Mouse (Mus musculus) hindbrain, embryonic 12.5 days (tissue): ENCODE data around the gene Pou5f1. TPM values are rescaled to one million over a fixed set of nuclear protein-coding genes. Genes with fewer than 3 reads are reported as not detected.

ENCODE experiments used
- ATAC-seq: fragments of 200-750 bp; cut with Nextera tagmentation; 2 replicates; pipeline ENCODE4 v1.8.0; 2017; ENCODE audit warnings: moderate TSS enrichment; ENCODE audit not compliant: low FRiP score
- H3K27ac ChIP-seq: fragments of 300-500 bp; sonication (generic); 2 replicates; pipeline ENCODE4 v1.5.1; 2016; ENCODE audit warnings: mild to moderate bottlenecking
- H3K27me3 ChIP-seq: fragments of 300-500 bp; sonication (generic); 2 replicates; pipeline ENCODE4 v1.6.1; 2016; ENCODE audit warnings: mild to moderate bottlenecking
- H3K36me3 ChIP-seq: fragments of 300-500 bp; sonication (generic); 2 replicates; pipeline ENCODE4 v1.6.1; 2016; ENCODE audit warnings: mild to moderate bottlenecking
- H3K4me1 ChIP-seq: fragments of 300-500 bp; sonication (generic); 2 replicates; pipeline ENCODE4 v1.6.1; 2016
- H3K4me2 ChIP-seq: fragments of 300-500 bp; sonication (generic); replicated peaks from 2 replicates; pipeline ENCODE4 v1.6.1; 2016; ENCODE audit warnings: mild to moderate bottlenecking
- H3K4me3 ChIP-seq: fragments of 300-500 bp; sonication (generic); 2 replicates; pipeline ENCODE4 v1.5.1; 2016; ENCODE audit warnings: mild to moderate bottlenecking
- H3K9ac ChIP-seq: fragments of 300-500 bp; sonication (generic); 2 replicates; pipeline ENCODE4 v1.6.1; 2016; ENCODE audit warnings: mild to moderate bottlenecking, moderate library complexity
- H3K9me3 ChIP-seq: fragments of 300-500 bp; sonication (generic); replicated peaks from 2 replicates; pipeline ENCODE4 v1.6.1; 2016; ENCODE audit warnings: mild to moderate bottlenecking
- WGBS: fragments of 180-500 bp; shearing (Covaris S2); methylation state at CpG from one replicate; pipeline ENCODE4 v1.1.7; 2016; 5-methylcytosine and 5-hydroxymethylcytosine counted together
- polyA plus RNA-seq: library from polyadenylated mRNA; unstranded; fragments of >200 nt; fragmentation: Nextera tagmentation; extraction: Ambion mirVana; gene quantifications from 2 replicates; pipeline ENCODE4 v1.2.1, GENCODE M21; 2016

Gene Pou5f1
- polyA plus RNA-seq, 1 experiment from 2014 or later, result not detected

DNA sequence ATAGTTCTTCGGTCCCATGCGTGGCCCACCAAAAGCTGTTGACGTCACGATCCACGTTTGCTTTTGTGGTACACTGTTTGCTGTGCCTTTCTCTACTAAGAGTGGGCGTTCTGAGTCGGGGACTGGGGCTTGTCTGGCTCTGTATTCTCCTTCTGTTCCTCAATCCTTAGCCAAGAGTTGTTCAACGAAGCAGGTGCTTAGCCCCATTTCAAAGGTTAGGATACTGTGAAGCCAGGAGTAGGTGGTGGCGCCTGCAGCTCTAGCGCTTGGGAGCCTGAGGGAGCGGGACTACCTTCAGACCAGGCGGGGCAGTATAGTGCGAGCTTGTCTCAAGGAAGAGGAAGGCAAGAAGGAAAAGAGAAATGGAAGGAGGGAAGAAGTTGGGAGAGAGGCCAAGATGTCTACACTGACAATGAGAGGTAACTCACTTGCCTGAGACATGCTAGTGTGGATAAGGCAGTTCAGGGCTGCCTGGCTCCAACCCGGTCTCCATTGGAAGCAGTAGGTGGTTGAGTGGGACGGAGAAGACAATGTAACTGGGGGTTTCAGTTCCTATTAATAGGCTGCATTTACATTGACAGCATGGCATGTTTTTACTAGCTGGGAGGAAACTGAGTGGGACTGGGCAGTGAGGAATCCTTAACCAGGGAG, 37.1 kb downstream of the Pou5f1 start:
- 74% methylated on average over 15 of the region's 15 CpGs for WGBS
- no peak overlapping the region for H3K4me3 ChIP-seq
- peak overlapping the region; percentile 77 for H3K27ac ChIP-seq
- no peak overlapping the region for H3K9ac ChIP-seq
- ATAC-seq, result peak; percentile 15; the same call in 1 of the 2 replicates
- peaks cover 18% of the 10 kb centered on the region for H3K4me1 ChIP-seq
- no peaks in the 10 kb centered on the region for H3K9me3 ChIP-seq
- H3K27me3 ChIP-seq, result no peaks in the 10 kb centered on the region
- peak overlapping the region; percentile 30 for H3K4me2 ChIP-seq
- no peaks in the 10 kb centered on the region for H3K36me3 ChIP-seq

DNA sequence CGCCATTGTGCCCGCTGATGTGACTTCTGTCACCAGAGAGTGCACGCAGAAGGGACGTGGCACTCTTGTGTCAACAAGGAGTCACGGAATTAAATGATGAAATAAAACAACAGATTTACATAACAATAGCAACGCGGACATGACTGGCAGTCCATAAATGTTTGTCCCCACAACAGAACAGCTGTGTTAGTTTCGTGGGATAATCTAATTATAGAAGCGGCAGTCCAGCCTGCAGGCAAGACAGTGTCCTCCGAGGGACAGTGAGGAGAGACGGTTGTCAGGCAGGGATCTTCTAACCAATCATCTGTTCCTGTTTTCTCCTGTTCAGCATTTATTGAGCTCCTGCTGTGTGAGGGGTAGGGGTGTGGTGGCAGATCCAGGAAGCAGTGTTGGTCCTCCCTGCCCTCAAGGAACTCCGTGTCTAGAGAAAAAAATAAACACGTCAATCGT, 37.6 kb downstream of the Pou5f1 start:
- peak overlapping the region; percentile 30 for H3K4me2 ChIP-seq
- peak overlapping the region; percentile 77 for H3K27ac ChIP-seq
- peaks cover 18% of the 10 kb centered on the region for H3K4me1 ChIP-seq
- H3K9me3 ChIP-seq, result no peaks in the 10 kb centered on the region
- peak; percentile 82 for ATAC-seq
- no peak overlapping the region for H3K9ac ChIP-seq
- no peak overlapping the region for H3K4me3 ChIP-seq
- no peaks in the 10 kb centered on the region for H3K36me3 ChIP-seq
- WGBS, result 18% methylated on average over 14 of the region's 14 CpGs
- no peaks in the 10 kb centered on the region for H3K27me3 ChIP-seq

DNA sequence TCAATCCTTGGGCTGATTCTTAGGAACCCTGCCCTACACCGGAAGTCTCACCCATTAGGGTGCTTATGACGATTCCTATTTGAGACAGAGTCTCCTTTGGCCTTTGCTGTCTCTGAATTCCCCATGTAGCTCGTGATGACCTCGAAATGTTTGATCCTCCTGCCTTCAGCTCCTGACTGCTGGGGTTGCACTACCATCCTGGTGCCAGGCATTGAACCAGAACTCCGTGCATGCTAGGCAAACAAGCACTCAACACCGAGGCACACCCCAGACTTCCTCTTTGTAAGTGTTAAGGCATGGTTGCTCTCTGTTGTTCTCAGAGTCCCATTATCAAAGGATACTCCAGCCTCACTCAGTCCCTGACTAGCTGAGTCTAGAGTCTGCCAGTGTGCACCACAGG, 38.2 kb downstream of the Pou5f1 start:
- Histone ChIP-seq H3K27ac (peak overlapping the region; percentile 77), H3K9ac (no peak overlapping the region), H3K4me2 (no peak overlapping the region; the same call in 1 of the 2 replicates), H3K4me3 (no peak overlapping the region), H3K4me1 (peaks cover 18% of the 10 kb centered on the region), H3K9me3 (no peaks in the 10 kb centered on the region), H3K36me3 (no peaks in the 10 kb centered on the region), H3K27me3 (no peaks in the 10 kb centered on the region)
- WGBS, result 73% methylated on average over 6 of the region's 6 CpGs
- no peak for ATAC-seq

DNA sequence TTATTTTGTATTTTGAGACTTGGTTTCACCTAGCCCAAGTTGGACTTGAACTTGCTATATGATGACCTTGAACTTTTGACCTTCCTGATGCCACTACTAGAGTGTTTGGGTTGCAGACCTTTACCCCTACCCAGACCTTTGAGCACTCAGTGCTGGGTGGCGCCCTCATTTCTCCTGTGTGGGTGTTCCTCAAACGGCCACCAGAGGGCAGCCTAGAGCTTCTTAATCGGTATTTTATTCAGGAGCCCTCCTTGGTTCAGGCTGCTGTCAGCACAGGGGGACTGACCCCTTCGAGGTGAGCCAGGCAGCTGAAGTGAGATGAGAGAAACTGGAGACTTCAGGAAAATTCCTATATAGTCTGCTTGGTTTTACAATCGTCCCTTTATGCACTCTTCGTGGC, 38.9 kb downstream of the Pou5f1 start:
- no peaks in the 10 kb centered on the region for H3K9me3 ChIP-seq
- no peaks in the 10 kb centered on the region for H3K27me3 ChIP-seq
- WGBS, result 28% methylated on average over 6 of the region's 6 CpGs
- H3K4me2 ChIP-seq, result no peak overlapping the region
- no peak overlapping the region for H3K4me3 ChIP-seq
- H3K27ac ChIP-seq, result no peak overlapping the region
- no peak for ATAC-seq
- no peak overlapping the region for H3K9ac ChIP-seq
- H3K4me1 ChIP-seq, result peaks cover 22% of the 10 kb centered on the region
- H3K36me3 ChIP-seq, result no peaks in the 10 kb centered on the region

DNA sequence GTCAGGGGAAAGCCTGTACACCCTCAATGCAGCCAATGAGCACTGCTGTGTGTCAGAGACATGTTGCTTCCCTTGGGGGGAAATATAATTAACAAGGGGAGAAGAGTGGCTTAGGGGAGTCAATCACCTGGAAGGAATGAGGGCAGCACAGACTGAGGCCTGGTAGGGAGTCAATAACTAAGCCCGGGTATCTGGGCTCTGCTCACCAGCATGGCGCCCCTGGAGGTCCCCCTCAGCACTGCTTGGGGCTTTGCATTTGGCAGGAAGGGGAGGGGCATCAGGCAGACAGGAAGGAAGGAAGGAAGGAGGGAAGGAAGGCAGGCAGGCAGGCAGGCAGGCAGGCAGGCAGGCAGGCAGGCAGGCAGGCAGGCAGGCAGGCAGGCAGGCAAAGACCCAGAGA, 41.6 kb downstream of the Pou5f1 start:
- WGBS, result 71% methylated on average over 2 of the region's 2 CpGs
- Histone ChIP-seq H3K9ac (no peak overlapping the region), H3K27ac (no peak overlapping the region), H3K4me2 (no peak overlapping the region), H3K4me3 (no peak overlapping the region), H3K36me3 (no peaks in the 10 kb centered on the region), H3K9me3 (no peaks in the 10 kb centered on the region), H3K4me1 (peaks cover 26% of the 10 kb centered on the region), H3K27me3 (0 out of 2 replicates have a peak, but pooled peaks cover 6% of the 10 kb centered on the region)
- no peak for ATAC-seq

DNA sequence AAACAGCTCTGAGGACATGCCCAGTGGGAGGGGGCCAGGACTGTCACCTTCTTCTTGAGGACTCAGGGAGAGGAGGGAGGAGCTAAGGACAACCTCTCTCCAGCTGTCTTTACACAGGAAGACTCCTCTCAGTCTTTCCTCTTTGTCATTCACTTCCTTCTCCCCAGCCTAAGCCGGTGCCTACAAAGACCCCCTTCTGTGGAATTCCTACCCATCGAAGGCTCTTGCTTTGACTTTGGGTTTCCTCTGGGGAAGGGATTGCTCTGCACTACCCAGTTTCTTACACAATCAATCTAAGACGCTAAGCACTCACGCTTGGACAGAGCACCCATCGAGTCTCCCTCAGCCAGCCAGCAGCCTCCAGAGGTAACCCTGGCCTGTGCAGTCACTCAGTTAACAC, 42.8 kb downstream of the Pou5f1 start:
- WGBS, result 15% methylated on average over 5 of the region's 5 CpGs
- no peak for ATAC-seq
- H3K4me3 ChIP-seq, result no peak overlapping the region

DNA sequence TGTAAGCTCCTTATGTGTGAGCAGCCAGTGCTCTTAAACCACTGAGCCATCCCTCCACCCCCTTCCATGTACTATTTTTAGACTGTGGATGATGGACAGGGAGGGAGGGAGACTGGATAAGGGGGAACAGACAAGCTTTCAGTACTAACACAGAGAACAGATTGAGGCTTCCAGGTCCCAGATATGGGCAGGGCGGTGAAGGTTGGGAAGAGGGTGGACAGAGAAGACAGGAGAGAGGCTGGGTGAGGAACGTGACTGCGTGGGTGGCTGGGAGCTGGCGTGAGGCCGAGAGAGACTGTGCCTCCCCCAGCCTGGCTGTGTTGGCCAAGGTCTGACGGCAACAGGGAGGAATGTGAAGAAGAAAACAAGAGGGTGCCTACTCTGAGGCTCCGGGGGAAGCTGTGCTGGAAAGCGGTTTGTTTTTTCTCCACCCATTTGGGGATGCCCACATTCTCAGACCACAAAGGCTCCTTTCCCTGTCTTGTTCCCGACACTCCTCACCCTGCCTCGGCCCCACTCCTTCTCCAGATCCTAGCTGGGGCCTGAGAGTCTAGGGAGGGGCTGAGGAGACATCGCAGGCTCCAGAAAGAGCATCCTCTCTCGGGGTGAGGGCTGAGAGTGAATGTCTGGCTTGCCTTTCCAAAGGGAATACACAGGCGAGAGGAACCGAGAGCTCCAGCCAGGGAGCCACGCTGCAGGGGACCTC, 43.8 kb downstream of the Pou5f1 start:
- WGBS, result 48% methylated on average over 15 of the region's 15 CpGs
- H3K4me2 ChIP-seq, result no peak overlapping the region
- H3K27ac ChIP-seq, result peak overlapping the region; percentile 55; the same call in 1 of the 2 replicates
- H3K4me1 ChIP-seq, result peaks cover 22% of the 10 kb centered on the region
- no peak overlapping the region for H3K9ac ChIP-seq
- H3K4me3 ChIP-seq, result no peak overlapping the region
- no peak for ATAC-seq
- H3K36me3 ChIP-seq, result no peaks in the 10 kb centered on the region
- no peaks in the 10 kb centered on the region for H3K9me3 ChIP-seq
- H3K27me3 ChIP-seq, result 0 out of 2 replicates have a peak, but pooled peaks cover 6% of the 10 kb centered on the region

More for the DNA sequence above, 42.8 kb downstream of the Pou5f1 start:
- H3K36me3 ChIP-seq, result no peaks in the 10 kb centered on the region
- no peak overlapping the region for H3K27ac ChIP-seq
- H3K4me2 ChIP-seq, result no peak overlapping the region
- H3K4me1 ChIP-seq, result peaks cover 22% of the 10 kb centered on the region
- no peak overlapping the region for H3K9ac ChIP-seq
- no peaks in the 10 kb centered on the region for H3K9me3 ChIP-seq
- H3K27me3 ChIP-seq, result 0 out of 2 replicates have a peak, but pooled peaks cover 6% of the 10 kb centered on the region

DNA sequence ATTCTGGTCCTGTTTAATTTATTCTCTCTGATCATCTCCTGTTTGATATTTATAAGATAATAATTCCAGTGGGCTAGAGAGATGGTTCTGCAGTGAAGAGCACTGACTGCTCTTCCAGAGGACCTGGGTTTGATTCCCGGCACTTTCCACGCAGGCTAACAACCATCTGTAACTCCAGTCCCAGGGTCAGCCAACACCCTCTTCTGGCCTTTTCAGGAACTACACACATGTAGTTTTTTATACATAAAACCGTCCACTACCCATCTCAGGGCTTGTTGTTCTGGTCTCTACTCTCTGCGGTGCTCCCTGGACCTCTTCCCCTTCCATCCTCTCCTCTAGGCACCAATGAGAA, 44.3 kb downstream of the Pou5f1 start:
- Histone ChIP-seq H3K4me1 (peaks cover 22% of the 10 kb centered on the region), H3K9ac (no peak overlapping the region), H3K4me2 (no peak overlapping the region), H3K27me3 (0 out of 2 replicates have a peak, but pooled peaks cover 6% of the 10 kb centered on the region), H3K4me3 (no peak overlapping the region), H3K9me3 (no peaks in the 10 kb centered on the region), H3K27ac (no peak overlapping the region), H3K36me3 (no peaks in the 10 kb centered on the region)
- 95% methylated on average over 4 of the region's 4 CpGs for WGBS
- no peak for ATAC-seq

DNA sequence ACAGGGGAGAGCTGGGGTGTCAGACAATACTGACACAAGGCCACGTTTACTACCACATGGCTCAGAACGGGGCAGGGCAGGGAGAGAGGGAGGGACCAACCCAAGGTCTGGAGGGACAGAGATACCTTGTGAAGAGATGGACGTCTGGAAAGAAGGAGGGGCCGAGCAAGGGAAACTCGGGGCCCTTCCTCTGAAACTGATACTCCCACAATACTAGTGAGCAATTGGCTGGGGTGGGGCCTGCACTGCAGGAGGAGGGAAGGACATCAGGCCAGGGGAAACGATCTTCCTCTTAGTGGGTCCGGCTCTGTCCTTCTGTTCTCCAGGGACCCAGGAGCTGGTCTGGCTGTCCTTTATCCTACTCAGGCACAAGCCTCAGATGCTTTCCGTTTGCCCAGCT, 45.1 kb downstream of the Pou5f1 start:
- Histone ChIP-seq H3K9me3 (no peaks in the 10 kb centered on the region), H3K4me2 (no peak overlapping the region), H3K4me1 (peaks cover 22% of the 10 kb centered on the region), H3K36me3 (no peaks in the 10 kb centered on the region), H3K27ac (no peak overlapping the region), H3K4me3 (no peak overlapping the region), H3K9ac (no peak overlapping the region), H3K27me3 (0 out of 2 replicates have a peak, but pooled peaks cover 6% of the 10 kb centered on the region)
- no peak for ATAC-seq
- WGBS, result 51% methylated on average over 8 of the region's 8 CpGs

DNA sequence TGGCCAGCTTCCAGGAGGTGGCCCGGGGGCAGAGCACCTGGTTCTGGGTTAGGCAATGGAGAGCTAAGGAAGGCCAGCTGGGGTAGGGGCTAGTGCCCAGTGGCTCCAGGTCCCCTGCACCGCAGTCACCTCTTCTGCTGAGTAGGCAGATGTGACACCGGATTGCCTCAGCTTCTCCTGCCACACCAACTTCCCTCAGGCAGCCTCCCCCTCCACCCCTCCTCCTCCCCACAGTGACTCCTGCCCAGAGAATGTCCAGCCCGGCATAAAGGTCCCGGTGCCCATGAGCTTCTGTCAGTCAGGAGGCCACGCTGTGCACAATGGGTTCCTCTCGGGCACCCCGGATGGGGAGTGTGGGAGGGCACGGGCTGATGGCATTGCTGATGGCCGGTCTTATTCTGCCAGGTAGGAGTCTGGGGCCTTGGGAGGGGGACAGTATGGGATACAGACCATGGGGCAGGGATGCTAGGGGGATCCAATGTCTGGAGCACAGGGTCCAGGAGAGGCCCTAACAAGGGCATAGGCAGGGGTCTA, 46.1 kb downstream of the Pou5f1 start, which contains the start of gene Cdsn:
TSS of gene Cdsn (plus strand) at position 248 of the 534 bp plus-strand sequence.
- ATAC-seq, result no peak
- H3K4me3 ChIP-seq, result no peak within 1 kb of the TSS
- 72% methylated on average over 10 of the region's 10 CpGs for WGBS
- H3K9me3 ChIP-seq, result no peaks in the 10 kb centered on the region
- H3K36me3 ChIP-seq, result no peaks in the 10 kb centered on the region
- no peak within 1 kb of the TSS for H3K27ac ChIP-seq
- peaks cover 14% of the 10 kb centered on the region for H3K4me1 ChIP-seq
- H3K4me2 ChIP-seq, result no peak within 1 kb of the TSS
- no peak within 1 kb of the TSS for H3K9ac ChIP-seq
- H3K27me3 ChIP-seq, result 0 out of 2 replicates have a peak, but pooled peaks cover 6% of the 10 kb centered on the region

DNA sequence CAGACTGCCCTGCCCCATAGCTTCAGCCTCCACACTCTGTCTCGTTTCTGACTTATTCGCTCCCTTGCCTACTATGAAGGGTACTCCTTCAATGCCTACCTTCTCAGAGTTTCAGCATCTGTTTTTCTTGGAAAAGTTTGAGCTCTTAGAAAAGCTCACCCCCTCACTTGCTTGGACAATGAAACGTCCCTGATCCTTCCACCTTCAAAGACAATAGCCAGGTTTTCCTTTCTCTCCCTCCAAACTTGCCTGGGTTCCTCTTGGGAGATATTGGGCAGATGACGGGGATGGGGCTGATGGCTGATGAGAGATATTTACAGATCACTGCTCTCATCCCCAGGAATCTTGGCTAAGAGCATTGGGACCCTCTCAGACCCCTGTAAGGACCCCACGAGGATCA, 48.5 kb downstream of the Pou5f1 start:
- Histone ChIP-seq H3K27ac (no peak overlapping the region), H3K27me3 (0 out of 2 replicates have a peak, but pooled peaks cover 6% of the 10 kb centered on the region), H3K36me3 (no peaks in the 10 kb centered on the region), H3K4me1 (peaks cover 7% of the 10 kb centered on the region; the same call in 1 of the 2 replicates), H3K4me3 (no peak overlapping the region), H3K9me3 (no peaks in the 10 kb centered on the region), H3K4me2 (no peak overlapping the region), H3K9ac (no peak overlapping the region)
- 84% methylated on average over 5 of the region's 5 CpGs for WGBS
- ATAC-seq, result no peak

DNA sequence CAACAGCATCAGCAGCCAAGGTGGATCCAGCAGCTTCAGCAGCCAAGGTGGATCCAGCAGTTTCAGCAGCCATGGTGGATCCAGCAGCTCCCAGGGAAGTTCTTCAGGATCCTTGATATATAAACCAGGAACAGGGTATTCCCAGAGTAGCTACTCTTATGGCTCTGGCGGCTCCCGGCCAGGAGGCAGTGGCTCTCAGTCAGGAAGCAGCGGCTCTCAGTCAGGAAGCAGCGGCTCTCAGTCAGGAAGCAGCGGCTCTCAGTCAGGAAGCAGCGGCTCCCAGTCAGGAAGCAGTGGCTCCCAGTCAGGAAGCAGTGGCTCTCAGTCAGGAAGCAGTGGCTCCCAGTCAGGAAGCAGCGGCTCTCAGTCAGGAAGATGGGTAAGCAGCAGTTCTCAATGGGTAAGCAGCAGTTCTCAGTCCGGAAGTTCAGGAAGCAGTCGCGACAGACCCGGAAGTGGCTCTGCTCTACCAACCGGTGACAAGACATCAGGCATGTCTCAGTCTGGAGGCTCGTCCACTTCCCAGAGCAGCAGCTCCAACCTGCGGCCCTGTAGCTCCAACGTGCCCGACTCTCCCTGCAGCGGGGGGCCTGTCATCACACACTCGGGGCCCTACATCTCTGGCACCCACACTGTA, 49.1 kb downstream of the Pou5f1 start:
- Histone ChIP-seq H3K4me3 (no peak overlapping the region), H3K9ac (no peak overlapping the region), H3K36me3 (no peaks in the 10 kb centered on the region), H3K4me1 (peaks cover 4% of the 10 kb centered on the region; the same call in 1 of the 2 replicates), H3K27ac (no peak overlapping the region), H3K9me3 (no peaks in the 10 kb centered on the region), H3K27me3 (0 out of 2 replicates have a peak, but pooled peaks cover 6% of the 10 kb centered on the region), H3K4me2 (no peak overlapping the region)
- 95% methylated on average over 18 of the region's 18 CpGs for WGBS
- no peak for ATAC-seq
